Mouse (Mus musculus) right cerebral cortex, postnatal 10 days (tissue): ENCODE data around the gene Sirt4.

ENCODE experiments used
- DNase-seq, 2 experiments: peaks; one replicate each; pipeline ENCODE4 v3.0.0; 2021; ENCODE audit warnings: low spot score in 2 of 2

The Sirt4 gene

DNA sequence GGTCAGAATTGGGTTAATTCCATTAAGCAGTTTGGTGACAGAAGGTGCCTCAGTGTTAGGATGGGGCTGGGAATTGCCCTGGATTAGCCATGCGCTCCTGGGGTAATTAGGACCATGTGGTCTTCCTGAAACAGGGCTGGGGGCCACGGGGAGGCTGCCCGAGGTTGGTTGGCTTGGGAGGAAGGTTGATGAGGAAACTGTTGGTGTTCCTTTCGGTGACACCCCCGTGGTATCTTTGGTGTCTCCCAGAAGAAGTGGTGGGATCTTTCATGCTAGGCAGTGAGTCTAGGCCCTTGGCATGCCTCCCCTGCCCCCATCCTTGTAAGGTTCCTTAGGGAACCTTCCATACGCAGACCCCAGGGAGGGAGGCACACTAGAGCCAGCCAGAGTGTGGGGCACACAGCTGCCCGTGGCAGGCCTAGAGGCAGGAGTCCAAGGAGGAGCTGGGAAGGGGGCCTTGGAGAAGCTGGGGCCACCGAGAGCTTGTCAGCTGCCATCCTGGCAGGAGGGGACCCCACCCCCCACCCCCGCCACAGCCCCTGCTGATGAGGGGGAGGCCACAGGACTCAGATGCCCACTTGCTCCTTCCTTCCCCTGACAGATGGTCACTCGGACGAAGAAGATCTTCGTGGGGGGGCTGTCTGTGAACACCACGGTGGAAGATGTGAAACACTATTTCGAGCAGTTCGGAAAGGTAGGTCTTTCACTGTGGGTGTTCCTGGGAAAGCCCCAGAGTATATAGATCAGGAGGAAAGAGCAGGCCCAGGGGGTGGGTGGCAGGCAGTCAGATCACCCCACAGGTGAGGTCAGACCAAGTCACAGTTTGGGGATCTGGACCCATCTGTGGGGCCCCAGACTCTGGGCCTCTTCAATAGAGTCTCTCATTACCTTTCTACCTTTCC, 49.4 kb downstream of the Sirt4 start:
- DNase-seq, result no peak

DNA sequence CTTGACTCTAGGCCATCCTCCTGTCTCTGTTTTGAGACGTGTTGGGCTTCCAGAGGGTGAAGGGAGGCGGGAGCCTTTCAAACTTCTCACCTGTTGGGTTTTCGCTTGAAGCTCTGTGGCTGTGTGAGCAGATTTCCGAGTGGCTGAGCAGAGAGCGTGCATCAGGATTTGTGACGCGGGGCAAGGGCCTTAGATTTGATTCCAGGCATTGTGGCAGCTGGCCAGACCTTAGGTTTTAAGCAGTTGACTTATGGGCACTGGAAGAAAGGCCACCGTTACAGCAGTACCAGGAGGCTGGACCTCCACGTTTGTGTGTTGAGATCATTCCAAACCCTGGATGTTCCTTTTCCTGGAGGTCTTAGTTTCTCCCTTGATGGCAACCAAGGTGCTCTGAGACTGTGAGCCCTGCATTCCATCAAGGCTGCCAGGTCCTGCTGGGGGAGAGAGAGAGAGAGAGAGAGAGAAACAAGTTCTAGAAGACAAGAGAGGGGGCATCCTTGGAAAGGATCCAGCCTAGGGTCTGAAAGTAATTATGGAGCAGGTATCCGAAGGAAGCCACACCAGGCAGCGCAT, 50.2 kb downstream of the Sirt4 start:
- DNase-seq, result no peak

DNA sequence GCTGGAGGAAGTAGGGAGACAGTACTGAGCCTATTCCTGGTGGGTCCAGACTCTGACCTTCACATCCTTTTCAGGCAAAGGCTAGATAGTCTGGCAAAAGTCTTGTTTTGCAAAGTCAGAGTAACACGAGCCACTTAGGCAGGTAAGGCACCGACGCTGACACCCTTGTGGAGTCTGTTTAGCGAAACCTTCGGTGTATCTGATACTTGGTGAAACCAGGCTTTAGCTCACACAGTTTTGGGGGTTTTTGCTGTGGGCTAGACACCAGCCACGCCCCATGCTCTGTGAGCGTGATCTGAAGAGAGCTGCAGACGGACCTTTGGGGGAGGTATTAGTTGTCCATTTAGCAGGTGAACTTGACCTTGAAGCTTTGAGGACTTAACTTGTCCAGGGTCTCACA, 51.3 kb downstream of the Sirt4 start:
- no peak for DNase-seq

DNA sequence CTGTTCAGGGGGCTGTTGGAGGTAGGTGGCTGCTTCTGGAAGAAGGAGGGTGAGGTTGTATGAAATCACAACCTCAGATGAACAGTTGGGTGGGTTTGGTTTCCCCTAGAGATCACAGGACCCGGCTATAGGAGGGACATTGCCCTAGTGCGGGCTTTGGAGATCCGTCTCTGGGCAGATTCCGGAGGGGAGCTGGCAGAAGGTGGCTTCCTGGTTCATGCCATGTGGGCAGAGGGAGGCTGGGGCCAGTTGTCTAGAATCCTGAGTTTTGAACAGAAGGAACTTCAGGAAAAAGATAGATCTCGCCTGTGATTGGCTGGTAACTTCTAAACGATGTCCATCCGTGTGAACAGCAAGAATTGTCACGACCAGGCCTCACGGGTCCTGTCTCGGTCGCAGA, 52.1 kb downstream of the Sirt4 start:
- DNase-seq, result no peak

DNA sequence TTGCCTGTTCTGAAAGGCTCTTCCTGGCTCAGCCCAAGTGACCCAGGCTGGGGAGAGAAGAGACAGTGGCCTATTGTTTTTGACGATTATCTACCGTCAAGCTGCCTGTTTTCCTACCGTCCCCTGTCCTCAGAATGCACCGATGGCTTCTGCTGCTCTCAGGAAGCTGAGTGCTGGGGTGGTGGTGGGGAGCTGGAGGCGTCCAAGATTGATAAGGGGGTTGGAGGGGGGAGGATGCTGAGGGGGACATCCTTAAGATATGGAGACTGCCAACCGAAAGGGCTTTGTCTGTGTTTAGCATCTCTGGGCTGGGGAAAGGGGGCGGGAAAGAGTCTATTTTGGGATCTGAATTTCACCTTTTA, 52.6 kb downstream of the Sirt4 start:
- DNase-seq, result no peak

DNA sequence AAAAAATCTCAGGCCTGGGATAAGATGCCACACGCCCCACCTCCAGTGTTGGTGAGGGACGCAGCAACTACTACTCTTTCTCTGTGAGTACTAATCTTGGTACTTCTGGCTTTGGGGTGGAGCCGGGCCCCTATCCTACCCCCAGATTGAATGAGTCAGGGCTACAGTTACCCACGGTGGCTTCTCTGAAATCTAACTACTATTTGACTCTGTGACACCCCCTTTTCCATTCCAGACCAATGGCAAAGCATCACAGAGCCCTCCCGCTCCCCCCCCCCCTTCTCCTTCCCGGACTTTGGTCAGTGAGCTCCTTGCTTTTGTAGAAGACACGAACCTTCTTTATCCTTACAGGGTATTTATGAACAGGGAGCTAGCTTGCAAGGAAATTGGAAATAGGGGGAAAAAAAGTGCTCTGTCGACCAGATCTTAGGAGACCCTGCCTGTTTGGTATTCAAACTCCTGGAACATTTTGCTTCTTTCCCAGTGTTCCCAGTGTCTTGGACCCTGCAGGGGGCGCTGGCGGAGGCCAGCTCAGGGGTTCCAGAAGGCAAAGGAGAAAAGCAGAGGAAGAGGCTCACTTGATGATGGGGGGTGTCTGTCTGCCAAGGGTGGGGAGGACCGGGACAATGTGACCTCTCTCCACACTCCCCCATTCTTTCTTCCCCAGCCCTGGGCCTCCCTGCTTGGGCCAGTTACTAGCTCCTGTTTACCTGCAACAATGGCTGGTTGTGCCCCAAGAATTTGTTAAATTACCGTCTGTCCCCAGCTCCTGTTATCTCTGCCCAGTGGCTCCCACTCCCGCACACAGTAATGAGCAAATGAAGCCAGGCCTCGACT, 53.2 kb downstream of the Sirt4 start:
- DNase-seq, result peak; percentile 56 to 65

DNA sequence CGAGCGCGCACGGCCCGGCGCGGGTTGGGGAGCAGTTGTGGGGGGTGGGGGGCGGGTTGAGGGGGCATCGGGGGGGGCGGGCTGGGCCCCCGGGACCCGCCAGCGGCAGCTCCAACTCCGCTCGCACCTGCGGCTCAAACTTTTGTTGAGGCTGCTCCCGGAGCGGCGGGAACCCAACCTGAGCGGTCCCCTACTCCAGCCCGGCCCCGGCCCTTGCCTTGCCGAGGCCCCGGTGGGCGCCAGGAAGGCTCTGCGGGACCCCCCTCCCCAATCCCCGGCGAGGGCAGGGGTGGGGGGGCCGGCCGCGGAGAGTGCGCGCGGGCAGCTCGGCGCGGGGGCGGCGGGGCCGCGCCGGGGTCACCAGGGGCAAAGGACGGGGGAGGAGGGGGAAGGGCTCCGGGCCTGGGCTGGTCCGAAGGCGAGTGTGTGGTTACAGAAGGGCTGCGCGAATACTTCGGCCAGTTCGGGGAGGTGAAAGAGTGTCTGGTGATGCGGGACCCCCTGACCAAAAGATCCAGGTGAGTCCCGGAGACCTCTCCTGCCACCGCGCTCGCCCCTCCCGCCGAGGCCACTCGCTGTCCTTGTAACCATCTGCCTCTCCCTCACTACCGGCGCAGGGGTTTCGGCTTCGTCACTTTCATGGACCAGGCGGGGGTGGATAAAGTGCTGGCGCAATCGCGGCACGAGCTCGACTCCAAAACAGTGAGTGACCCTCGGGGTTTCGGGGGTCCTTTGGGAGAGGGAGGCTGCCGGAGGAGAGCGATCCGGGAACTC, 54.2 kb downstream of the Sirt4 start:
- DNase-seq, result no peak

DNA sequence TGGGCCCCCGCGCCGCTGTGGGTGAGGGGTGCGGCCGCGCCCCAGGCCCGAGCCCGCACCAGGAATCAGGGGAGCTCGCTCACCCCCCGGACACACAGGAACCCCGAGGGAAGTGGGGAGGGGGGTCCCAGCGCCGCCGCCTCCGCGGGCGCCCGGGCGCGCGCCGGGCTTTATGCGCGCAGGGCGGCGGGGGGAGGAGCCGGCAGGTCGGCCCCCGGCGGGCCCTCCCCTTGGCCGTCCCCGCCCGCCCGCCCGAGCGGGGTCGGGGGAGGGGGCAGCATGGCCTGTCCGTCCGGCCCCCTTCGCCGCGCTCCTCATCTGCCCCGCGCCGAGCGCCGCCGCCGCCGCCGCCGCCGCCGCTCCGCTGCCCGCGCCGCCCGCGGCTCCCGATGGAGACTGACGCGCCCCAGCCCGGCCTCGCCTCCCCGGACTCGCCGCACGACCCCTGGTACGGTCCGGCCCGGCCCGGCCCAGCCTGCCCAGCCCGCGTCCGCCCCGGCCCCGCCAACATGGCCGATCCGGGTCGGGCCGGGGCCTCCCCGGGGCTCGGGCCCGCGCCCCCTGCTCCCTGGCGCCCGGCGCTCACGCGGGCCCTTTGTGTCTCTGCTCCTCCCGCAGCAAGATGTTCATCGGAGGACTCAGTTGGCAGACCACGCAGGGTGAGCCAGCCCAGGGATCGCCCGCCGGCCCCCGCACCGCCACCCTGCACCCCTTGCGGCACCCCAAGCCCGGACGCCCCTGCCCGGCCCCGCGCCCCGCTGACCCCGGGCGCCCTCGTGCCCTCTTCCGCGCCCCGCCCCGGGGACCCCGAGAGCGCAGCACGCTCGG, 55.0 kb downstream of the Sirt4 start, which contains the start of gene Msi1:
Gene Msi1 (plus strand): TSS at position 241 of the 828 bp plus-strand sequence.
- peak; percentile 47 to 63 for DNase-seq

DNA sequence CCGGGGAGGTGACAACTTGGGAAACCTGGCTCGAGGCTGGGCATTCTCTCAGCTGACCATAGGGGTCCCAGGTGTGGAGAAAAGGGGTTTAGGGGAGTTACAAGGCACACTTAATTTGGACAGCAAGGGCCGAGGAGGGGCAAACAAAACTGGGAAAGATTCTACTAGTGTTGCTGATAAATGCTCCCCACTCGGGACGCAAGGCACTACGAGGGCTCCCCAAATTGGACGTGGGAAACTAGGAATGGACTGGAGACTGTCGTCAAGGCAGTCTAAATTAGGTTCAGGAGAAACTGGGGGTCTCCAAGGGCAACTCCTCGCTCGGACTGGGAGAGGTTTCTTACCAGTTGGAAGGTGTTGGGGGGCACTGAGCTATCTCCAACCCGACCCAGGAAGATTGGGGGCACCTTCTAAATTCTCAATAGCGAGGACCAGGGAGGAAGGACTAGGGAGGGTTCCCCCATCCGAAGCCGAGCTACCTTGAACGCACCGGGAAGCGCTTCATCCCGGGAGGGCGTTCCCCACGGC, 55.6 kb downstream of the Sirt4 start:
- no peak for DNase-seq
